Comparison of ENCODE assay signal across 26 mouse cellular contexts in the genomic region with DNA sequence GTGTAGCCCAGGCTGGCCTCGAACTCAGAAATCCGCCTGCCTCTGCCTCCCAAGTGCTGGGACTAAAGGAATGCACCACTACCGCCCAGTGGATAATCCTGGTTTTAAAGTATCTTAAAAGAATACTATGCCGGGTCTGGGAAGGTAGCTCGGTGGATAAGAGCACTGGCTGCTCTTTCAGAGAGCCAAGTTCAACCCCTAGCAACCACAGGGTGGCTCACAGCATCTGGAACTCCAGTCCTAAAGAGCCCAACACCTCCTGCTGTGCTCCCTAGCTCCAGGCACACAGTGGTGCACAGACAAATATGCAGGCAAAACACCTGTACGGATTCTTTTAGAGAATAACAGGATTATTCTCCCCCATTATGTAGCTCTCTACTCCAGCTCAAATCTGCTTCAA.
"Had no signal": no experiment of that assay in that cellular context is flagged by ENCODE, and none has a peak within 500 bp of the region (broad histone marks: within the 10 kb centered on the region; RNA-seq: fewer than 3 reads in every experiment).

No protein-coding gene starts in this region.

- H3K36me3 ChIP-seq: heart, embryonic 13.5 days; heart, embryonic 15.5 days; hindbrain, embryonic 13.5 days; hindbrain, embryonic 15.5 days; kidney, embryonic 15.5 days; limb, embryonic 10.5 days; limb, embryonic 12.5 days; liver, embryonic 13.5 days had no signal

- H3K4me1 ChIP-seq: heart, embryonic 13.5 days; heart, embryonic 15.5 days; hindbrain, embryonic 13.5 days; hindbrain, embryonic 15.5 days; kidney, embryonic 15.5 days; limb, embryonic 10.5 days; limb, embryonic 12.5 days; liver, embryonic 13.5 days had no signal

- H3K27ac ChIP-seq: heart, adult 2 months; heart, embryonic 13.5 days; heart, embryonic 15.5 days; hindbrain, embryonic 13.5 days; hindbrain, embryonic 15.5 days; hindbrain, postnatal 0 days; kidney, embryonic 15.5 days; kidney, postnatal 0 days; limb, embryonic 10.5 days; limb, embryonic 12.5 days; liver, embryonic 13.5 days had no signal

- ATAC-seq: hindbrain, postnatal 0 days; intestine, embryonic 16.5 days had no signal

- H3K4me3 ChIP-seq: heart, adult 2 months; heart, embryonic 13.5 days; heart, embryonic 15.5 days; hindbrain, embryonic 13.5 days; hindbrain, embryonic 15.5 days; kidney, embryonic 15.5 days; limb, embryonic 10.5 days; limb, embryonic 12.5 days; liver, embryonic 13.5 days had no signal

- H3K4me2 ChIP-seq: heart, embryonic 11.5 days; heart, embryonic 13.5 days; heart, embryonic 15.5 days; hindbrain, embryonic 13.5 days; hindbrain, embryonic 15.5 days; kidney, embryonic 15.5 days; limb, embryonic 12.5 days; liver, embryonic 11.5 days; liver, embryonic 13.5 days had no signal

- H3K9ac ChIP-seq: heart, embryonic 13.5 days; heart, embryonic 15.5 days; hindbrain, embryonic 13.5 days; hindbrain, embryonic 15.5 days; kidney, embryonic 15.5 days; limb, embryonic 12.5 days; liver, embryonic 13.5 days had no signal

- H3K9me3 ChIP-seq: heart, embryonic 13.5 days; heart, embryonic 15.5 days; hindbrain, embryonic 13.5 days; hindbrain, embryonic 15.5 days; kidney, embryonic 15.5 days; limb, embryonic 10.5 days; limb, embryonic 12.5 days; liver, embryonic 13.5 days had no signal

- DNase-seq: gastrocnemius, postnatal 14 days; gastrocnemius, postnatal 36 days; heart, adult 2 months; heart, postnatal 14 days; heart, postnatal 36 days; kidney, adult 11 months; kidney, adult 2 months; kidney, adult 9 months; kidney, postnatal 14 days; kidney, postnatal 36 days; layer of hippocampus, adult 9-11 months; layer of hippocampus, postnatal 36 days; liver; liver, embryonic 13.5 days had no signal

- H3K27me3 ChIP-seq: heart, embryonic 15.5 days; hindbrain, embryonic 13.5 days; hindbrain, embryonic 15.5 days; limb, embryonic 12.5 days; liver, embryonic 13.5 days had no signal
